Mouse (Mus musculus): Measurements from ENCODE around the gene Sh3bp2.
"Not testable (repeated sequence)": the region's sequence is repeated elsewhere in the genome, so short reads cannot be mapped to it uniquely, and the experiment has no call there.

The Sh3bp2 gene

GRCm38 (mm10) chr5:34573268-34574221, 47.9 kb downstream of the Sh3bp2 start, which contains the start of gene Add1:
Add1 (plus strand) TSS chr5:34573664.
- DNase-seq, result peak; percentile 96

GRCm38 (mm10) chr5:34574721-34575120, 49.1 kb downstream of the Sh3bp2 start:
- no peak for DNase-seq

GRCm38 (mm10) chr5:34576286-34576685, 50.6 kb downstream of the Sh3bp2 start:
- no peak for DNase-seq

GRCm38 (mm10) chr5:34578038-34578655, 52.5 kb downstream of the Sh3bp2 start:
- DNase-seq, result no peak

- no peak for DNase-seq
Measured at GRCm38 (mm10) chr5:34579377-34579776, 53.7 kb downstream of the Sh3bp2 start.

GRCm38 (mm10) chr5:34581671-34582313, 56.2 kb downstream of the Sh3bp2 start:
- peak; percentile 30 for DNase-seq

GRCm38 (mm10) chr5:34582314-34582675, 56.7 kb downstream of the Sh3bp2 start:
- no peak for DNase-seq

- DNase-seq, result no peak
Measured at GRCm38 (mm10) chr5:34585216-34585615, 59.6 kb downstream of the Sh3bp2 start.

- no peak for DNase-seq
Measured at GRCm38 (mm10) chr5:34587881-34588280, 62.2 kb downstream of the Sh3bp2 start.

- DNase-seq, result no peak
Measured at GRCm38 (mm10) chr5:34590059-34590458, 64.4 kb downstream of the Sh3bp2 start.

- no peak for DNase-seq
Measured at GRCm38 (mm10) chr5:34590702-34591101, 65.1 kb downstream of the Sh3bp2 start.

GRCm38 (mm10) chr5:34591388-34592004, 65.9 kb downstream of the Sh3bp2 start:
- DNase-seq, result no peak

- DNase-seq, result not testable (repeated sequence)
Measured at GRCm38 (mm10) chr5:34592224-34592623, 66.6 kb downstream of the Sh3bp2 start.

GRCm38 (mm10) chr5:34592666-34593065, 67.0 kb downstream of the Sh3bp2 start:
- DNase-seq, result no peak

GRCm38 (mm10) chr5:34593202-34593727, 67.6 kb downstream of the Sh3bp2 start:
- no peak for DNase-seq

- no peak for DNase-seq
Measured at GRCm38 (mm10) chr5:34604576-34604975, 78.9 kb downstream of the Sh3bp2 start.

GRCm38 (mm10) chr5:34607100-34607880, 81.7 kb downstream of the Sh3bp2 start:
- peak; percentile 39 for DNase-seq

- DNase-seq, result peak; percentile 39
Measured at GRCm38 (mm10) chr5:34608226-34608625, 82.6 kb downstream of the Sh3bp2 start.

- DNase-seq, result no peak
Measured at GRCm38 (mm10) chr5:34609966-34610365, 84.3 kb downstream of the Sh3bp2 start.
